Mouse (Mus musculus): Measurements from ENCODE around the gene Csmd2. TPM values are rescaled to one million over a fixed set of nuclear protein-coding genes. Genes with fewer than 3 reads are reported as not detected.
A peak's percentile ranks its signal among the peaks of the same experiment; 100 is the strongest.

The Csmd2 gene
- polyA plus RNA-seq, 1 experiment from 2014 or later: 9.1 TPM

DNA sequence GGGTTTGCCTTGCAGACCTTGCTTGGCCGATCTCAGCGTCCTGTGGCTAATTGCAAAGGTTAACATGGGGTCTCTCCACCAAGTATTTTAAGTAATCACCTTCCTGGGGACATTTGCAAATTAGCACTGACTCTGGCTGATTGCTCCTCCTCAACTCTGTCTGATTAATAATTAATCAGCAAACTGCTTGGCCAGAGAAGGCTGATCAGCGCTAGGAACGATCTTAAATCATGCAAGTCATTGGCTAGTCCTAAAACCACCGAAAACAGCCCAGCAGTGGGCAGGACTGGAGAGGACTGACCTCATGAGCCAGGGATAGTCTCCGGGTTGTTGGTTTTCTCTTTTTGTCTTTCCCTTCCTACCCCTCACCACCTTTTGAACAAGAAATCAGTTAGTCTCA lies 236.8 kb downstream of the Csmd2 start:
- H3K9me3 ChIP-seq: no peaks in the 10 kb centered on the region
- WGBS: 48% methylated on average over 6 of the region's 6 CpGs
- no peaks in the 10 kb centered on the region for H3K36me3 ChIP-seq
- no peak overlapping the region for H3K4me2 ChIP-seq
- no peak overlapping the region for H3K9ac ChIP-seq
- peaks cover 28% of the 10 kb centered on the region for H3K4me1 ChIP-seq (replicated peaks)
- H3K4me3 ChIP-seq: no peak overlapping the region
- no peak for ATAC-seq (ENCODE audit: low read depth)
- H3K27me3 ChIP-seq: no peaks in the 10 kb centered on the region
- no peak overlapping the region for H3K27ac ChIP-seq (replicated peaks)

- WGBS: 31% methylated on average over 13 of the region's 13 CpGs
- Histone ChIP-seq H3K4me1 (replicated peaks) (peaks cover 28% of the 10 kb centered on the region), H3K4me2 (no peak overlapping the region), H3K9ac (no peak overlapping the region), H3K9me3 (no peaks in the 10 kb centered on the region), H3K27me3 (no peaks in the 10 kb centered on the region), H3K27ac (replicated peaks) (peak overlapping the region; percentile 74), H3K4me3 (no peak overlapping the region), H3K36me3 (no peaks in the 10 kb centered on the region)
- peak; percentile 66; the same call in 1 of the 2 replicates for ATAC-seq (ENCODE audit: low read depth)
Measured at GRCm38 (mm10) chr4:128227377-128228316, 240.0 kb downstream of the Csmd2 start.

GRCm38 (mm10) chr4:128233458-128233857 lies 245.8 kb downstream of the Csmd2 start:
- Histone ChIP-seq H3K36me3 (no peaks in the 10 kb centered on the region), H3K4me3 (no peak overlapping the region), H3K9me3 (no peaks in the 10 kb centered on the region), H3K9ac (no peak overlapping the region), H3K4me2 (no peak overlapping the region), H3K4me1 (replicated peaks) (peaks cover 5% of the 10 kb centered on the region), H3K27me3 (no peaks in the 10 kb centered on the region), H3K27ac (replicated peaks) (no peak overlapping the region)
- 83% methylated on average over 13 of the region's 13 CpGs for WGBS
- no peak for ATAC-seq (ENCODE audit: low read depth)

DNA sequence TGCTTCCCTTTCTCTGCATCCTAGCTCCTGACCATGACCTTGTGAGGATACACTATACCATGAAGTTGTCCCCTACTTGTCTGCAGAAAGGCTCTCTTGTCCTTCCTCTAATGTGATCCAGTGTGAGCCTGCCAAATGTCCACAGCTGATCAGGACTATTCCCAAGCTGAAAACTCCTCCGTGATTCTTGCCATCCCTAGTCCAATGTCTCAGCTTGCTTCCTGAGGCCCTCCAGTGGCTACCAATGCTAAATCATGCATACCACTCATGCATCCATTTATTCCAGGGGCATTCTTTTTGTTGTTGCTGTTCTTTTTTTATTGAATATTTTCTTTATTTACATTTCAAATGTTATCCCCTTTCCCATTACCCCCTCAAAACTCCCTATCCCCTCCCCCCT lies 251.5 kb downstream of the Csmd2 start:
- H3K4me2 ChIP-seq: no peak overlapping the region
- H3K9me3 ChIP-seq: no peaks in the 10 kb centered on the region
- no peak for ATAC-seq (ENCODE audit: low read depth)
- no peaks in the 10 kb centered on the region for H3K36me3 ChIP-seq
- H3K4me1 ChIP-seq (replicated peaks): peaks cover 30% of the 10 kb centered on the region
- H3K27me3 ChIP-seq: no peaks in the 10 kb centered on the region
- H3K4me3 ChIP-seq: no peak overlapping the region
- WGBS: 50% methylated on average over 1 of the region's 1 CpGs
- no peak overlapping the region for H3K9ac ChIP-seq
- no peak overlapping the region for H3K27ac ChIP-seq (replicated peaks)

DNA sequence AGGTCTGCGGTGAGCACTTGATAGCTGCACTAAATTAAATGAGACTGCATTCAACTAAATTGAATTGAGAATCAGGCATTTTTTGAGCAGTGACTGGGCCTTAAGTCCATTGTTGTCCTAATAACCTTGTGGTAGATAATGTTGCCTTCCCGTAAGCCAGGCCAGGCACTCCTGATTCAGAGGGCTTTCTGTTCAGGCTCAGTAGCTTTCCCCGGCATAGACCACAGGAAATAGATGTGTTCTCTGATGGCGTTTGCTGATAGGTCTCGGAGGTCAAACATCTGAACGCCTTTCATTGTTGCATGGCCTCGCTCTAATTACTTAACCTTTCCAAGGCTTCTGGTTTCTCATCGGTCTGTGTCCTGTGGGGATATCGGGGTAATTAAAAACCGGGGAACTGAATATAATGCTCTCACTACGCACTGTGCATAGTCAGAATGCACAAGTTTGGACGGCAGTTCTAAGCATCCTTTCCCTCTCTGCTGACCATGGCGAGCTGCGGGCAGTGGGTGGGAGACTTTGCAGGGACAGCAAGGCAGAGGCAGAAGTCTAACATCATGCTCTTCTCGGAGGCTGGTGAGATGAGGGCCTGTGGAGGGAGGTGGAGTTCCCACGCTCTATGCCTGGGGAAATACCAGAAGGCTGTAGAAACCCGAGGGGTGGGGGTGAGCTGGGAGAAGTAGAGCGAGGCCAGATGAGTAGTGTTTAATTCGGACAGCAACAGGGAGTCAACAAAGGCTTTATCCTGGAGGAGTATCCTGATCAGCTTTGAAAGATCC lies 253.6 kb downstream of the Csmd2 start:
- peak overlapping the region; percentile 73 for H3K27ac ChIP-seq (replicated peaks)
- no peaks in the 10 kb centered on the region for H3K36me3 ChIP-seq
- 0 out of 2 replicates have a peak overlapping the region, but pooled peaks have one; percentile 3 for H3K4me2 ChIP-seq
- H3K27me3 ChIP-seq: no peaks in the 10 kb centered on the region
- H3K4me1 ChIP-seq (replicated peaks): peaks cover 30% of the 10 kb centered on the region
- H3K4me3 ChIP-seq: no peak overlapping the region
- H3K9me3 ChIP-seq: no peaks in the 10 kb centered on the region
- H3K9ac ChIP-seq: 0 out of 2 replicates have a peak overlapping the region, but pooled peaks have one; percentile 8
- WGBS: 30% methylated on average over 19 of the region's 19 CpGs
- ATAC-seq (ENCODE audit: low read depth): peak; percentile 80; the same call in 1 of the 2 replicates

DNA sequence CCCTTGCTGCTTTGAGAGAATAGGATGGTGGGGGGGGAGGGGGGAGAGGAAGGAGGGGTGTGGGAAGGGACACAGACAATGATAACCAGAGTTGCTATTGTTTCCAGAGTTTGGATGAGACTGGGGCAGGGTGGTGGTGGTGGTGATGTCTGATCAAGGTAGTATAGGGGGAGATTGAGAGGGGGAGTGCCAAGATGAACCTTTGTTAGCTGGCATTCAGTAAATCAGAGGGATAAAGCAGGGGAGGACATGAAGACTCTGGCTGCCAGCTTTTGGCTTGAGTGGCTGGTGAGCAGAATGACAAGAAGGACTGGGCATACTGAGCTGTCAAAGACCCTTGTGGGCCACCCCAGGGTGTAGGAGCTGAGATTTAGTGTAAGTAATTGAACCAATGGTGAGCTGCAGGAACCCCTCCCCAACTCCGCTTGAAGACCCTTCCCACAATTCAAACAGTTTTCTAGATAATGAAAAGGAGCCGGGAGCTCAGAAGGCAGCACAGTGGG lies 254.2 kb downstream of the Csmd2 start:
- 41% methylated on average over 2 of the region's 2 CpGs for WGBS
- H3K36me3 ChIP-seq: no peaks in the 10 kb centered on the region
- H3K9me3 ChIP-seq: no peaks in the 10 kb centered on the region
- no peak overlapping the region for H3K4me3 ChIP-seq
- peak; percentile 58; the same call in 1 of the 2 replicates for ATAC-seq (ENCODE audit: low read depth)
- no peaks in the 10 kb centered on the region for H3K27me3 ChIP-seq
- H3K4me2 ChIP-seq: no peak overlapping the region
- H3K4me1 ChIP-seq (replicated peaks): peaks cover 30% of the 10 kb centered on the region
- H3K27ac ChIP-seq (replicated peaks): peak overlapping the region; percentile 73; the same call in 1 of the 2 replicates
- 0 out of 2 replicates have a peak overlapping the region, but pooled peaks have one; percentile 6 for H3K9ac ChIP-seq

DNA sequence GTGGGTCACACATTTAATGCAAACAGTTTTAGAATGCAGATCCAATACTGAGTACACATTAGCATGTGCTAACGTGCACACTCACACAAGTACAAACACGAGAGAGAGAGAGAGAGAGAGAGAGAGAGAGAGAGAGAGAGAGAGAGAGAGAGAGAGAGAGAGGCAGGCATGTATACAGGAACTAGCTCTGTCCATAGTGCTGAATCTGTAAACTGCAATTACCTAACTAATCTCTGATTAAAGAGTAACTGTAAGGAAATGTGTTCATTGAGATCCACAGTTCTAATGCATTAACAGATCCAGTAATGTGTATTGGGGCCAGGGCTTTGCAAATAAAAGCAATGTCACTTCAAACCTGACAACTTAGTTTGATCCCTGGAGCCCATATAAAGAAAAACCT lies 257.5 kb downstream of the Csmd2 start:
- ATAC-seq (ENCODE audit: low read depth): no peak
- H3K4me1 ChIP-seq (replicated peaks): peaks cover 30% of the 10 kb centered on the region
- H3K4me3 ChIP-seq: no peak overlapping the region
- no peak overlapping the region for H3K27ac ChIP-seq (replicated peaks)
- no peaks in the 10 kb centered on the region for H3K36me3 ChIP-seq
- H3K9me3 ChIP-seq: no peaks in the 10 kb centered on the region
- 33% methylated on average over 2 of the region's 2 CpGs for WGBS
- no peaks in the 10 kb centered on the region for H3K27me3 ChIP-seq
- H3K4me2 ChIP-seq: no peak overlapping the region
- H3K9ac ChIP-seq: no peak overlapping the region

DNA sequence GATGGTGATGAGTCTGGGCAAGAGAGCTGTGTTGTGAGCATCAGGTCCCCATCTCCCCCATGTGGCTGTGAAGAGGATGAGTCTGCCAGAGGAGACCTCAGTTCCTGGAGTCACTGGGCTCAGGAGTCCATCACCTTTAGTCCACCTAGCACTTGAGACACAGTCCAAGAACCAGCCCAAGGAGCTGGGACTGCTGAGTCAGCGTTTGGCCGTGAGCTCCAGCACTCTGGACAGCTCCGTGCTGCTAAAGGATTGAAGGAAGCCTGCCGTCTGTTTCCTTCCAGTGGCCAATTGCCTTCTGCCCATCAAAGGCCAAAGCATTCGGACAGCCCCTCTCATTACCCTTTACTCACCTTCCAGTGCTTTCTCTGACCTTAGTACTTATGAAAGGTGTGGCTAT lies 261.0 kb downstream of the Csmd2 start:
- no peak for ATAC-seq (ENCODE audit: low read depth)
- H3K4me2 ChIP-seq: no peak overlapping the region
- WGBS: 10% methylated on average over 5 of the region's 5 CpGs

GRCm38 (mm10) chr4:128259211-128259610 lies 271.6 kb downstream of the Csmd2 start:
- ATAC-seq (ENCODE audit: low read depth): no peak
- Histone ChIP-seq H3K4me3 (no peak overlapping the region), H3K27me3 (no peaks in the 10 kb centered on the region), H3K9me3 (no peaks in the 10 kb centered on the region), H3K4me2 (no peak overlapping the region), H3K4me1 (replicated peaks) (no peaks in the 10 kb centered on the region), H3K36me3 (no peaks in the 10 kb centered on the region), H3K27ac (replicated peaks) (no peak overlapping the region), H3K9ac (no peak overlapping the region)
- 78% methylated on average over 5 of the region's 5 CpGs for whole genome bisulfite sequencing

More for the DNA sequence above, 261.0 kb downstream of the Csmd2 start:
- Histone ChIP-seq H3K9ac (no peak overlapping the region), H3K4me1 (replicated peaks) (no peaks in the 10 kb centered on the region), H3K27me3 (no peaks in the 10 kb centered on the region), H3K4me3 (no peak overlapping the region), H3K27ac (replicated peaks) (no peak overlapping the region), H3K9me3 (no peaks in the 10 kb centered on the region), H3K36me3 (no peaks in the 10 kb centered on the region)

GRCm38 (mm10) chr4:128260907-128261560 lies 273.4 kb downstream of the Csmd2 start, which contains the start of gene Hmgb4:
TSS of gene Hmgb4 (minus strand) at chr4:128260957.
- Histone ChIP-seq H3K9me3 (no peaks in the 10 kb centered on the region), H3K4me2 (no peak within 1 kb of the TSS), H3K36me3 (no peaks in the 10 kb centered on the region), H3K27me3 (no peaks in the 10 kb centered on the region), H3K27ac (replicated peaks) (no peak within 1 kb of the TSS), H3K9ac (no peak within 1 kb of the TSS), H3K4me3 (no peak within 1 kb of the TSS), H3K4me1 (replicated peaks) (no peaks in the 10 kb centered on the region)
- no peak for ATAC-seq (ENCODE audit: low read depth)
- WGBS: 75% methylated on average over 8 of the region's 8 CpGs

DNA sequence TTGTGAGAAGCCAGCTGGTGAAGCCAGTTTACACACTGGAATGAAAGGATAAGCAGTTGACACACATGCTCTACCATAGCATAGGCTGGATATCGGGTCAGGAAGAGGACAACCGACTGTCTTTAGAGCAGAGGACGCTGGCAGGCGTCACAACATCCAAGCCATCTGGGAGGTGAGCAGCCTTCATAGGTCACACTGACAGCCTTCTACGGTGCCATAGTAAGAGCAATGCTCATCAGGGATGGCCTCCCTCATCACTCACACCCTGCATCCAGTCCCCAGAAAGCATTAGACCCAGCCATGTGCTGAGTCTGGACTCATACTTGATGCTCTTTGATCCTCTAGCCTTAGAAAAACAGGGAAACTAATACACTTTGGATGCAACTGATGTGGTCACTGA lies 276.8 kb downstream of the Csmd2 start:
- Histone ChIP-seq H3K4me3 (no peak overlapping the region), H3K9ac (no peak overlapping the region), H3K4me2 (no peak overlapping the region), H3K27me3 (no peaks in the 10 kb centered on the region), H3K36me3 (no peaks in the 10 kb centered on the region), H3K9me3 (no peaks in the 10 kb centered on the region), H3K27ac (replicated peaks) (no peak overlapping the region), H3K4me1 (replicated peaks) (no peaks in the 10 kb centered on the region)
- WGBS: 96% methylated on average over 5 of the region's 5 CpGs
- ATAC-seq (ENCODE audit: low read depth): no peak
